ENCODE assay signal across 11 mouse cellular contexts in the genomic region with DNA sequence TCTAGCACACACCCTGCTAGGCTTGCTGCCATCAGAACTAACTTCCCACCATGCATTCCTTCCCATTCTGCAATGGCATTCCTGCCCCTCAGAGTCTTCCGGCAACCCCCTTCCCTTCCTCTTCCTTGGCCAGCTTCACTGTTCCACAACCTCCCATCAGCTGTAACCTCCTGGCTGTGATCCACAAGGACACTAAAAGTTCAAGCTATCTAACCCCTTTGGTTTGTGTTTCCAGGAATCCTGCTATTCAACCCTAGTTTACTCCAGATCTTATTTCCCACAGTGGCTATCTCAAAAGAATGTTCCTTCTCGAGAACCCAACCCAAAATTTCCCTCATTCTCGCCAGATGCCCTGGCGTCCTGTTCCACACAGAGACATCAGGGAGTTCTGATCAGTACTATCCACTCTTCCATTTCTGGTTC.
DNase-seq lines count a peak whose midpoint lies in the region; ATAC-seq and TF ChIP-seq lines count a peak whose summit lies in the region.
"Had no signal": no experiment of that assay in that cellular context is flagged by ENCODE, and none has a peak within 500 bp of the region (broad histone marks: within the 10 kb centered on the region; RNA-seq: fewer than 3 reads in every experiment).

No protein-coding gene starts in this region.

- H3K27ac ChIP-seq in embryonic fibroblast, embryonic 13.5 days (ENCODE audit: insufficient read depth, low read length) = peak overlapping the region; percentile 29; the same call in 1 of the 2 replicates
- H3K27ac ChIP-seq in lung, embryonic 16.5 days (ENCODE audit: low read length) = peak overlapping the region; percentile 43
- H3K27ac ChIP-seq in thymus, adult 2 months (ENCODE audit: control insufficient read depth, insufficient read depth, low read length) = no peak overlapping the region

- ATAC-seq in lung, embryonic 16.5 days (ENCODE audit: low read depth) = peak; percentile 93
- ATAC-seq: Patski had no signal

- intact Hi-C loops in heart, postnatal 25 days (cut with DNase I) = loop anchor here (5.0 kb wide), 1 partner anchor 72 kb away; a partner anchor contains a TSS

- no peak overlapping the region for H3K9ac ChIP-seq in lung, embryonic 16.5 days (ENCODE audit: low read length)

- no peak overlapping the region for H3K4me3 ChIP-seq in embryonic fibroblast, embryonic 13.5 days (ENCODE audit: insufficient read depth, low read length)
- no peak overlapping the region for H3K4me3 ChIP-seq in lung, embryonic 16.5 days (ENCODE audit: low read length)
- no peak overlapping the region for H3K4me3 ChIP-seq in thymus, adult 2 months (ENCODE audit: control insufficient read depth, insufficient read depth, low read length)
- H3K4me3 ChIP-seq: erythroblast, embryonic 14.5 days had no signal

- TF ChIP-seq CTCF in embryonic fibroblast, embryonic 13.5 days (IDR thresholded peaks at IDR 0.05; ENCODE audit: borderline replicate concordance, insufficient read depth, low read length) = no peak
- no peak for TF ChIP-seq CTCF in thymus, adult 2 months (IDR thresholded peaks at IDR 0.05; ENCODE audit: borderline replicate concordance, control insufficient read depth, extremely low read depth, insufficient read depth, low read length, poor library complexity)

- 30% methylated on average over 4 of the region's 4 CpGs for WGBS in lung, embryonic 16.5 days
- 79% methylated on average over 4 of the region's 4 CpGs for WGBS in thymus, adult 2 months

- H3K36me3 ChIP-seq in lung, embryonic 16.5 days (ENCODE audit: control insufficient read depth, insufficient read depth, low read length) = no peaks in the 10 kb centered on the region
- H3K36me3 ChIP-seq in thymus, adult 2 months (ENCODE audit: control insufficient read depth, insufficient read depth, low read length) = no peaks in the 10 kb centered on the region

- peak; percentile 54 for DNase-seq in gastrocnemius, adult 18-20 months (ENCODE audit: low spot score)
- no peak for DNase-seq in gastrocnemius, postnatal 4 days (ENCODE audit: low spot score in 2 of 2)
- peak; percentile 46 for DNase-seq in heart, postnatal 25 days (ENCODE audit: low spot score)
- no peak for DNase-seq in cerebellum, postnatal 14 days
- DNase-seq in cerebellum, postnatal 4 days (ENCODE audit: low spot score in 2 of 2) = no peak
- DNase-seq in thymus, adult 2 months = no peak
- DNase-seq: layer of hippocampus, adult 9-11 months had no signal

- peak overlapping the region; percentile 24; the same call in 1 of the 2 replicates for H3K4me2 ChIP-seq in lung, embryonic 16.5 days (ENCODE audit: low read depth, low read length)

- no peak for TF ChIP-seq POLR2A in embryonic fibroblast, embryonic 13.5 days (IDR thresholded peaks at IDR 0.05; ENCODE audit: low read depth, low read length)
- TF ChIP-seq POLR2A in thymus, adult 2 months (IDR thresholded peaks at IDR 0.05; ENCODE audit: control insufficient read depth, extremely low read depth, insufficient read depth, low read length, poor library complexity) = no peak

- H3K4me1 ChIP-seq in embryonic fibroblast, embryonic 13.5 days (ENCODE audit: control insufficient read depth, insufficient read depth, low read length) = peaks cover 11% of the 10 kb centered on the region; the same call in 1 of the 2 replicates
- peaks cover 10% of the 10 kb centered on the region for H3K4me1 ChIP-seq in lung, embryonic 16.5 days (replicated peaks; ENCODE audit: control insufficient read depth, insufficient read depth, low read length)
- H3K4me1 ChIP-seq in thymus, adult 2 months (replicated peaks; ENCODE audit: control insufficient read depth, insufficient read depth, low read length) = no peaks in the 10 kb centered on the region

- no peaks in the 10 kb centered on the region for H3K9me3 ChIP-seq in lung, embryonic 16.5 days (ENCODE audit: control insufficient read depth, low read length)

- no peaks in the 10 kb centered on the region for H3K27me3 ChIP-seq in lung, embryonic 16.5 days (ENCODE audit: control insufficient read depth, insufficient read depth, low read depth, low read length)
- no peaks in the 10 kb centered on the region for H3K27me3 ChIP-seq in thymus, adult 2 months (ENCODE audit: control insufficient read depth, insufficient read depth, low read length)
- H3K27me3 ChIP-seq: Patski had no signal

Comparison
In these comparisons a context has a peak if more than half of its experiments do, and no peak if none do; other contexts are left out.
1. DNase-seq: peak in gastrocnemius, adult 18-20 months (single experiment) and heart, postnatal 25 days (single experiment); none in gastrocnemius, postnatal 4 days (0 of 2), cerebellum, postnatal 14 days (0 of 2), cerebellum, postnatal 4 days (0 of 2) and thymus, adult 2 months (single experiment).